Mouse (Mus musculus) embryo, embryonic 9.5 days (tissue): ENCODE measurements at regions not wholly inside any gene's neighbourhood (a gene's known extent, or its start where the extent isn't known, plus 50 kb on each side); places are given as distances from the start of the nearest gene placed in this dataset.
"Not testable (repeated sequence)": the region's sequence is repeated elsewhere in the genome, so short reads cannot be mapped to it uniquely, and the experiment has no call there.

ENCODE experiments used
- DNase-seq: peaks from one replicate; pipeline ENCODE4 v3.0.0-alpha.2; 2017; ENCODE audit errors: extremely low spot score

DNA sequence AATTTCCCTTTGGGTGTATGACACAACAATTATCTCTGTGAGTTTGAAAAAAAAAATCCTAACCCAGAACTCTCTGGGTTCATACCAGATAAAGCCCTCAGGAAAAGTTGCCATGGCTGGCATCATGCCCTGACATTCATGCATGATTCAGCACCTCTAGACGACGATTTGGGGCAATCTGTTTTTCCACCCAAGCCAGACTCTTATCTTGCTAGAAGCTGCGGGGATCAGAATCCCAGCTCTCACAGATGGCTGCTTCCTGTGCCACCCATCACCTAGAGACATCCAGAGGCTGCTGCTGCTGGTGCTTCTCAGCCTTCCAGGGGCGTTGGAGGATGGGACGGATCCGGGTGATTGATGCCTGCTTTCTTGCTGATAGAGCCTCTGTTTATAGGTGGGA is 209.2 kb downstream of the Cd47 start:
- DNase-seq: no peak

GRCm38 (mm10) chr16:50010074-50010473 is 209.7 kb downstream of the Cd47 start:
- DNase-seq: no peak

DNA sequence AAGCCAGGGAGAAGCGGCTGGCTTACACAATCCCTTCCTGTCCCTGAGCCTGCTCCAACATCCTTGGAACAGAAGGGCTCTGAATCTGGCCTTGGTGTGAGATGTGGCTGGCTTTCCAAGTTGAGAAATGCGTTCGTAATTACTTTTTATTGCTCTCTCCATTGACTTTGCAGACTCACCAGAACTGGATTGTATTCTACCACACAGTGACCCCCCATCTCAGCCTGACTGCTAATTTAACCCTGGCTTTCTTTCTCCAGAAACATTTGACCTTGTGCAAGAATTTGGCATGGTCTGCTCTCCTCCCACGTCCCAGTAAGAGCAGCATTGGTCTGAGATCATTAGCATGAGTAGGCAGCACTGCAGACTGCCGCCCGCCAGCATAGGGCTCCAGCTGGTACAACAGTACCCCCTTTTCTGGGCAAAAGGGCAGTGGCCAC is 210.2 kb downstream of the Cd47 start:
- DNase-seq: no peak

- DNase-seq: no peak
Measured at GRCm38 (mm10) chr16:50023885-50024284, 223.6 kb downstream of the Cd47 start.

DNA sequence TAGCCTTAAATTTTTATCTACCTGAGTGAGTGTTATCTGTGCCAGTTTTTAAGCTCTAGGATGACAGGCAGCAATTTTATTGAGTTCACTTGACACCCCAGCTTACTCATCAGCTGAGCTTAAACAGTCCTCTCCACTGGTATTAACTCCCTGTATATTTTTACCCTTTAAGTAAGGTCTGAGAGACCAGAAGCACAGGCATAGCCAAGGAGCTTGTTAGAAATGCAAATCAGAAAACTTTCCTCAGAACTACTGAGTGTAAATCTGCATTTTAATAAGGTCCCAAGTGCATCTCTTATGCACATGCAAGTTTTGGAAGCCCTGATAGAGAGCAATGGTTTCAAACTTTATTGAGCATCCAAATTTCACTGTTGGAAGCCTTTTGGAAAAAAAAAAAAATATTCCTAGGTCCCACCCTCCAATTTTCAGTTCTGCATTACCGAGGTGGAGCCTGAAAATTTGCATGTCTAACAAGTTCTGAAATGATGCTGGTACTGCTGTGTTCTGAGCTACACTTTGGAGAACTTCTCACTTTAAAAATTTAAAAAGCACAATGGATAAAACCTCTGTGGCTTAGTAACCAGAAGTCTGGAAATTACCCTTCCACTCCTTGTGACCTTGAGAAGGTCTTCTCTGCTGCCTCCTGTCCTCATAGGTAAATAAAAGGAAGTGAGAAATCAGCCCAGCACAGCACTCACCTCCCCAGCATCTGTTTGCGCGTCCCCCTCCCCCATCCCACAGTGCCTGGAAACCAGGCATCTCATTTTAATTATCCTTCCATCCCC is 226.0 kb downstream of the Cd47 start:
- peak; percentile 24 for DNase-seq

DNA sequence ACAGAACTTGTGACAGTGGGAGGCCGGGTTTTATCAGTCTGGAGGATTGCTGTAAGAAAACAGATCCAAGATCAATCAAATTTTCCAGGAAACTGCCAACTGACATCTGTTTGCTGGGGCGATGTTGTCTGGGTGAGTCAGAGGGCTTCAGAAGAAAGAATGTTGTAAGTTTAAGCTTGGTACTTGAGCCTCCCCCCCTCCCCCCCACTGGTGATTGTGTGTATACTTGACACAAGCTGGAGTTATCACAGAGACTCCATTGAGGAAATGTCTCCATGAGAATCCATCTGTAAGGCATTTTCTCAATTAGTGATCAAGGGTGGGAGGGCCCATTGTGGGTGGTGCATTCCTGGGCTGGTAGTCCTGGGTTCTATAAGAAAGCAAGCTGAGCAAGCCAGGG is 226.9 kb downstream of the Cd47 start:
- DNase-seq: peak; percentile 34

DNA sequence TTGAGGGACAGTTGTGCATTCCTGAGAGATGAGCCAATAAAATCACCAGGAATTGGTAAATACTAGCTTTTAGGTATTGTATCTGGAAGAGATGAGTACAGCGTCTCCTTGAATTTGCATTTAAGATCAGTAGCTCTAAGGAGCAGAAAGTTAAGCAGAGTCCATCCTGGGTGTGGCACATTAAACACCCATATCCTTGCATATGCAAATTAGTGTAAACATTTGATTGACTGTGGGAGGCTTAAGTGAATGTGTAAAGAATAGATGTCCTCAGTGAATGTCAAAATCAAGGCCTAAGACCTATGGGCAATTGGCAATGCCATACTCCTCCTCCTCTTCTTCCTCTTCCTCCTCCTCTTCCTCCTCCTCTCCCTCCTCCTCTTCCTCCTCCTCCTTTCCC is 229.4 kb downstream of the Cd47 start:
- DNase-seq: no peak

DNA sequence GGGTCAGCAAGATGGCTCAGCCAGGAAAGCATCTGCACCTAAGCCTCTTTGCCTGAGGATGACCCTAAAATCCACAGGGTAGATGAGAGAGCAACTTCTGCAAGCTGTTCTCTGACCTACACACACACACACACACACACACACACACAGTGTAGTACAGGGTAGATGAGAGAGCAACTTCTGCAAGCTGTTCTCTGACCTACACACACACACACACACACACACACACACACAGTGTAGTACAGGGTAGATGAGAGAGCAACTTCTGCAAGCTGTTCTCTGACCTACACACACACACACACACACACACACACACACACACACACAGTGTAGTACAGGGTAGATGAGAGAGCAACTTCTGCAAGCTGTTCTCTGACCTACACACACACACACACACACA is 230.0 kb downstream of the Cd47 start:
- DNase-seq: not testable (repeated sequence)

DNA sequence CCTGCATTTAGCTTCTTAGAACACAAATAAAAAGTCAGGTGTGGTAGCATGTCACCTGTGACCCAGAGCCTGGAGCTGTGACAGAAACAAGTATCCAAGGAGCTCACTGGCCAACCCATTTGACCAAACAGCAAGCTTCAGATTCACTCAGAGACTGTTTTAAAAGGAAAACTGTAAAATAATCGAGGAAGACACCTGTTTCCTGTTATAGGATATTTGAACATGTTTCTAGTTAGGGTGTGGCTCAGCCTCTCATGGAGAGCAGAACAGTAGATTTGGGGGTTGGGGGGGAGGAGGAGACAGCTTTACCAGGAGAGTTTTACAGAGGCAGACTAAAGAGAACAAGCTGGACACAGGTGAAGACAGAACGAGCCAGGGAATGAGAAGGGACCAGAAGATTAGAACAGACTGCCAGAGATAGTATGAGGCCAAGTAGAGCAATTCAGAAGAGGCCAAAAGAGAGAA is 230.6 kb downstream of the Cd47 start:
- no peak for DNase-seq

- no peak for DNase-seq
Measured at GRCm38 (mm10) chr16:50032798-50033197, 232.5 kb downstream of the Cd47 start.

DNA sequence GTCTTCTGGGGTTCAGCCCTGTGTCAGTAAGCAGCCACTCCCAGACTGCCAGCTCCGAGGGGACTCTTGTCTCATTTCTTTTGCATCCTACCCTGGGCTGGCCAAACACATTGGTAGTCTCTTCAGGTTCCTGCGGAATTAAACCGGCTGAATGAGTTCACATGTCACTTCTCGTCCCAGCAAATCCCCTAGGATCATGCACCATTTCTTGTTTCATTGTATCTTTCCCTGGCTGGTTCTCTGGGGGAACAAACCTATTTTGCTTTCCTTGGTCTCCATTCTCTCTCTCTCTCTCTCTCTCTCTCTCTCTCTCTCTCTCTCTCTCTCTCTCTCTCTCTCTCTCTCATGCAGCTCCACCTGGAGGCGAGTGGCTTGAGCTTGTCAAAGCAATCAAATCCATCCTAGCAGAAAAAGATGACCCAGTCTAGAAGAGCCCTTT is 236.0 kb downstream of the Cd47 start:
- DNase-seq: no peak

- DNase-seq: no peak
Measured at GRCm38 (mm10) chr16:50044103-50044502, 243.8 kb downstream of the Cd47 start.

DNA sequence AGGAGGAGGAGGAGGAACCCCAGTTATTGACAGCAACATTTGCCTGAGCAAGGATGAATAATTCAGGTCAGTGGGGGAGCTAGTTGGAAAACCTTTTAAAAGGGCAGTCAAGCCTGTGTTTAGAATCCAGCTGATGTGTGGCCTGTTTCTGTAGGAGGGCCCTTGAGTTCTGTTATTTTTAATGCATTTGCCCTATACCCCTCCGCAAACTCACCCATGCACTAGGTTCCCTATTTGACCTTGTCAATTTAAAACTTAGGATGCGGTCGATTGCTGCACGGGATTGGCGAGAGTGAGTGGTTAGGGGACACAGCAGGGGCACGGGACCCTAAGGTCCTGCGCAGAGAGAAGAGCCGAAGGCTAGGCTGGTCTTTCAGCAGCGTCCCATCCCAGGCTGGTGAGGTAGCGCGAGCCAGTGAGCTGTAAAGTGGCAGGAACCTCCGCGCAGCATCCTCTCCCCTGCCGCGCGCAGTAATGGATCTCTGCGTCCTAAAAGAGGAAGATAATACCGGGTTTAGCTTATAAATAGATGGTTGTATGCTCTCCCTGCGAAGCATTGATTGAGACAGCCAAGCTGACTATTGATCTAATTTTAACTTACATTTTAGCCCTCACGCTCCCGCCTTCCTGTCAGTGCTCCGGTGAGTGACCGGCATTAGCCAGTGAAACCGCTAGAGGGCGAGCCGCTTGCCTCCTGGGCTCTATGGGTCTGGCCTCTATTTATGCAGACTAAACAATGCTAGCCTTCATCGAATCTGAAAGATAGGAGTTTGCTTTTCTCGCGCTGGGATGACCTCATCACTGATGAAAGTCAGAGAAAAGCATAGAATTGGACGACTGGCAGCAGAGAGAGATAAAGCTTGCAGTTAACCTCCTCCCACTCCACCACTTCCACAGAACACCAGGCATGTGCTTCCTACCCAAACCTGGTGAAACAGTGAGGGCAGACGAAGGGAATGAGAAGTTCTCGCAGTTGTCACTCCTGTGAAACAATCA is 245.5 kb downstream of the Cd47 start:
- peak; percentile 81 for DNase-seq

DNA sequence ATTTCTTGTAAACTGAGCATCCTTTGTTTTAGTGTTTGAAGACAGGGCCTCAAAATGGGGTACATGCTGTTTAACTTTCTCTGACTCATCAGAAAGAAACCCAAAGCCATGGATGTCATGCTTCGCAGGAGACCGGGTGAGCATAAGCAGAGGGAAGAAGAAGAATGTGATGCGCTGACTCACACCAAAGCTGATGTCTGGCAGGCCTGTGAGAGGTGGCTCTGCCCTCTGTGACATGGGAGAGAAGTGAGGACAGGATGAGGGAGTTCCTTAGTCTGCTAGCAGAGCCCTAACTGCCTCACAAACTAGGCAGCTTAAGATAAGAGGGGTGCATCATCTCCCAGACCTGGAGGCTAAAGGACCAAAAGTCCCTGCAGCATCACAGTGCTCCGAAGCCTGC is 263.2 kb downstream of the Cd47 start:
- DNase-seq: no peak

DNA sequence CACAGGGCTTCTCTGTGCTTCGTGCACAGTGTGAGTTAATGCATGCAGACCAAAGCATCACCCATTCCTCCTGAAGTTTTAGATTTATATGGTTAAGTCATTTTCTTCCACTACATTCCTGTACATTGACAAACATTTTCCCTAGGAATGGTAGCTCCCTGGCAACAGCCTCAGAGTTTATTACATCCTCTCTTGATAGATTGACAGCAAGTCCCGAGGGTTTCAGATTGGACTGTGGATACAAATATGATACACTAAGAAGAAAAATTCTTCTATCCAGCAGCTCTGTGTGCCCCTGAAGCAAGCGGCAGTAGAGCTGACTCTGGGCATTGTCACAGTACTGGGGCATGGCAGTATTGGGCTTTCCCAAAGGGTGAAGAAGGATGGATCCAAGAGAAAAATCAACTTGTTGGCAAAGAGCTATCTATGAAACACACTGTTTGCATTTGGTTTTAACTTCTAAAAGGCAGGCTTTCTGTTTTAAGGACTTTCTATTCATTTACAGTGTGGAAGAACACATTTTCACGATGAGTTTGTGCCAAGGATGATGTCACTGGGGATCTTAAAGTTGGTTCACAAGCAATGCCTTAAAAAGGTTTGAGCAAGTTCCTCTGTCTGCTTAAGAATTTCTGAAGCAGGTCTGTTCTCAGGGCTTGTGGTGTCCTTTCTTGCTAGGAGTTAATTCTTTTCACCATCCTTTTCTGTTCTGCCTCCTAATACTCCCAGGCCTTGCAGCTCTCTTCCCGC is 265.2 kb downstream of the Cd47 start:
- DNase-seq: no peak

DNA sequence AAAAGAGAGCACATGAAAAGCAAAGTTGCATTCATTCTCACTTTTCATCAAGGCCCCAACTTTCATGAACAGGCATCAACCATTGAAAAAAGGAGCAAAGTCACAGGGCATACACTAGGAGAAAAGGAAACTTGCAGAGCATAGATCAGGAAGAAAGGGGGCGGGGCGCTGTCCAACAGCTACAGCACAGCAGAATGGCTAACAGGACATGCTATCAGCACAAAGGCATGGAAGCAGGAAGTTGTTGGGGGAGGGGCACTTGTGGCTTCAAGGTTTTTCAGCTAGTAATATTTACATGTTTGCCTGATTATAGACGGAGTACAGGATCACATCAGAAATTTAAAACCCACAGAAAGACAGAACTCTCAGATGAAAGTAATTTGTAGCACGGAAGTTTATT is 268.7 kb downstream of the Cd47 start:
- peak; percentile 15 for DNase-seq

- DNase-seq: no peak
Measured at GRCm38 (mm10) chr16:50070728-50071127, 270.4 kb downstream of the Cd47 start.

- peak; percentile 20 for DNase-seq
Measured at GRCm38 (mm10) chr16:50072853-50073360, 272.6 kb downstream of the Cd47 start.

DNA sequence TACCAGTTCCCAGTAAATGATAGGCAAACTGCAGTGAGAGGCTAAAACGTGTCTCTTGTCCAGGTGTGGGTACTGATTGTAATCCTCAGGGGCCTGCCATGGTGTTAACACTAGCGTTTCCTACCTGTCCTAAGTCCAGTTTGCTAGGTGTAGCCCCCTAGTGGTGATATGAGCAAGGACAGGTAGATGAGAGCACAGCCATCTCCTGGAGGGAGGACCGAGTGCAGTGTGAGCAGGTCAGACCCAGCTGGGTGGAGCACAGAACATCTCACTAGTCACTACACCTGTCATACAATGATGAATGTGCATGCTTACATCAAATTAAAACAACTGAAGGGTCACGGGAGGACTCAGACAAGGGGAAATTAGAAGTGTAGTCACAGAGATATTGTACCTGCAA is 273.6 kb downstream of the Cd47 start:
- DNase-seq: no peak

DNA sequence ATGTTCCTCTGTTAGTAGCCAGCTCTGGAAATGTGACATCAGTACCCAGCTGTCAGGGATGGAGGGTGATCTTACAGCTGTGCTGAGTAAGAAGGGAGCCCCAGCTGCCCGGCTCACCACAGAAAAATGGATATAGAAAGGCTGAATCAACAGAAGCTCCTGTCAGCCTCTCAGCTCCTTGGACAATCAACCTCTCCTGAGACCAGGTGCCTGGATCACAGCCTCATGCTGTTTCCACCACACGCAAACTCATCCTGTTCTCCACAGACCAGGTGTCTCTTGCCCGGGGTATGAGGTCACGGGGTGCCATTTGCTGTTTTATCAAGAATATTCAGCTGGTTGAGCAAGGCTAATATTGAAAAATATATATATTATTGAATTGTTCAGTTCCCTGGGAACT is 275.3 kb downstream of the Cd47 start:
- DNase-seq: no peak

DNA sequence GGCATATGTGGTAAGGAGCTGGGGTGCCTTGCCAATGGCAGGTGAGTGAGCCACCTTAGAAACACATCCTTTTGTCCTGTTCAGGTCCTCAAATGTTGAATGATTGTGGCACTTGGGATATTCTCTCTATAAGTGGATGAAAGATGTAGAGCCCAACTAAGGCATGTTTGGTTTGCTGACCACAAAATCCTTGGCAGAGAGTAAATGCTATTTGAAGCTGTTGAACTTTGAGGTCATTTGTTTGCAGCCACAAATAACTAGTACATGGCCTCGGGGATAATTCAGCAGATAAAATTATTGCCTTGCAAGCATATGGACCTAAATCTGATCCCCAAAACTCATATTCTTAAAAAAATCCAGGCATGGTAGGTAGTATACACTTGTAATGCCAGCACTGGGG is 281.2 kb downstream of the Cd47 start:
- DNase-seq: no peak

- no peak for DNase-seq
Measured at GRCm38 (mm10) chr16:50092318-50092717, 292.0 kb downstream of the Cd47 start.
